Mouse (Mus musculus): Measurements from ENCODE around the gene Rbfox2. TPM values are rescaled to one million over a fixed set of nuclear protein-coding genes. Genes with fewer than 3 reads are reported as not detected.

Rbfox2 gene
- total and polyA plus RNA-seq, 3 experiments: 0.89 TPM; not detected in 2

- Histone ChIP-seq H3K79me2 (replicated peaks; ENCODE audit: control insufficient read depth, extremely low read depth, insufficient read depth, poor library complexity, severe bottlenecking) (no peaks in the 10 kb centered on the region), H3K36me3 (replicated peaks in 1 of 2; ENCODE audit: control insufficient read depth in 1 of 2, insufficient read depth in 1 of 2, low read length in 1 of 2) (no peaks in the 10 kb centered on the region), H3K27me3 (replicated peaks) (peaks cover 90% of the 10 kb centered on the region), H3K9ac (ENCODE audit: insufficient read depth, low read depth) (no peak overlapping the region), H3K4me1 (ENCODE audit: control insufficient read depth in 1 of 2, insufficient read depth in 2 of 2) (no peaks in the 10 kb centered on the region), H3K4me3 (replicated peaks in 1 of 3; ENCODE audit: low read depth in 2 of 3, low read length in 2 of 3, poor library complexity in 1 of 3) (no peak overlapping the region), H3K9me3 (replicated peaks; ENCODE audit: low read length) (no peaks in the 10 kb centered on the region), H3K4me2 (ENCODE audit: insufficient read depth, low read depth, poor library complexity, severe bottlenecking) (no peak overlapping the region), H3K27ac (ENCODE audit: insufficient read depth, low read depth) (no peak overlapping the region)
- no peak for DNase-seq (ENCODE audit: extremely low read depth)
- TF ChIP-seq SIN3A (IDR thresholded peaks at IDR 0.05; ENCODE audit: low read length): no peak
- TF ChIP-seq POLR2AphosphoS2 (IDR thresholded peaks at IDR 0.05; ENCODE audit: low read depth, low read length): no peak
- TF ChIP-seq RAD21 (IDR thresholded peaks at IDR 0.05; ENCODE audit: low read depth, low read length): no peak
- no peak for TF ChIP-seq ETS1 (conservative IDR thresholded peaks at IDR 0.05; ENCODE audit: low read depth, low read length)
- no peak for TF ChIP-seq MAX (IDR thresholded peaks at IDR 0.05; ENCODE audit: low read length)
- TF ChIP-seq MXI1 (IDR thresholded peaks at IDR 0.05; ENCODE audit: low read depth, low read length): no peak
- TF ChIP-seq ZMIZ1 (IDR thresholded peaks at IDR 0.05; ENCODE audit: low read depth, low read length): no peak
- no peak for TF ChIP-seq RCOR1 (conservative IDR thresholded peaks at IDR 0.05; ENCODE audit: low read depth, low read length)
- TF ChIP-seq POLR2A (IDR thresholded peaks at IDR 0.05; ENCODE audit: low read depth, low read length): no peak
- TF ChIP-seq ELF1 (IDR thresholded peaks at IDR 0.05; ENCODE audit: low read depth, low read length): no peak
- no peak for TF ChIP-seq SMC3 (IDR thresholded peaks at IDR 0.05; ENCODE audit: low read depth, low read length)
- no peak for TF ChIP-seq KAT2A (IDR thresholded peaks at IDR 0.05; ENCODE audit: insufficient replicate concordance, low read length)
- dilution Hi-C loops (cut with MboI; ENCODE audit: extremely low pct_ligation_motif_present, extremely low pct_unique_long_range_greater_than_20kb, low sequenced_read_pairs): no loop called here
- in situ Hi-C loops (cut with MboI; ENCODE audit: low pct_ligation_motif_present, low pct_unique_long_range_greater_than_20kb, low sequenced_read_pairs): no loop called here
These were observed 180.1 kb downstream of the Rbfox2 start for GRCm38 (mm10) chr15:77126674-77127073.

GRCm38 (mm10) chr15:77124372-77125117 is 182.3 kb downstream of the Rbfox2 start:
- DNase-seq (ENCODE audit: extremely low read depth): no peak
- TF ChIP-seq CTCF (conservative IDR thresholded peaks at IDR 0.05 in 1 of 2, IDR thresholded peaks at IDR 0.05 in 1 of 2; ENCODE audit: low read depth in 2 of 2, low read length in 2 of 2) (no peak), POLR2A (IDR thresholded peaks at IDR 0.05; ENCODE audit: low read depth, low read length) (no peak), RAD21 (IDR thresholded peaks at IDR 0.05; ENCODE audit: low read depth, low read length) (no peak), E2F4 (IDR thresholded peaks at IDR 0.05; ENCODE audit: insufficient replicate concordance, low read depth, low read length) (no peak), TBP (conservative IDR thresholded peaks at IDR 0.05; ENCODE audit: low read depth, low read length) (no peak), MXI1 (IDR thresholded peaks at IDR 0.05; ENCODE audit: low read depth, low read length) (no peak)
- H3K27ac ChIP-seq (ENCODE audit: insufficient read depth, low read depth): no peak overlapping the region

More at GRCm38 (mm10) chr15:77124372-77125117, 182.3 kb downstream of the Rbfox2 start:
- Histone ChIP-seq H3K4me3 (replicated peaks in 1 of 3; ENCODE audit: low read depth in 2 of 3, low read length in 2 of 3, poor library complexity in 1 of 3) (no peak overlapping the region), H3K79me2 (replicated peaks; ENCODE audit: control insufficient read depth, extremely low read depth, insufficient read depth, poor library complexity, severe bottlenecking) (no peaks in the 10 kb centered on the region), H3K4me2 (ENCODE audit: insufficient read depth, low read depth, poor library complexity, severe bottlenecking) (no peak overlapping the region), H3K36me3 (replicated peaks in 1 of 2; ENCODE audit: control insufficient read depth in 1 of 2, insufficient read depth in 1 of 2, low read length in 1 of 2) (no peaks in the 10 kb centered on the region), H3K9ac (ENCODE audit: insufficient read depth, low read depth) (no peak overlapping the region), H3K27me3 (replicated peaks) (peaks cover 93% of the 10 kb centered on the region), H3K9me3 (replicated peaks; ENCODE audit: low read length) (no peaks in the 10 kb centered on the region), H3K4me1 (ENCODE audit: control insufficient read depth in 1 of 2, insufficient read depth in 2 of 2) (no peaks in the 10 kb centered on the region)
- in situ Hi-C loops (cut with MboI; ENCODE audit: low pct_ligation_motif_present, low pct_unique_long_range_greater_than_20kb, low sequenced_read_pairs) (no loop called here), dilution Hi-C loops (cut with MboI; ENCODE audit: extremely low pct_ligation_motif_present, extremely low pct_unique_long_range_greater_than_20kb, low sequenced_read_pairs) (no loop called here)
